Comparison of ENCODE assay signal across 21 mouse cellular contexts in genomic region chr8:71560071-71560470, GRCm38 (mm10). TPM values are rescaled to one million over a fixed set of nuclear protein-coding genes. Genes with fewer than 3 reads are reported as not detected.
"Had no signal": no experiment of that assay in that cellular context is flagged by ENCODE, and none has a peak within 500 bp of the region (broad histone marks: within the 10 kb centered on the region; RNA-seq: fewer than 3 reads in every experiment).

No protein-coding gene starts in this region.

- H3K9ac ChIP-seq: lung, embryonic 15.5 days; neural tube, embryonic 13.5 days; neural tube, embryonic 15.5 days had no signal

- H3K27ac ChIP-seq: lung, embryonic 15.5 days; macrophage; neural tube, embryonic 13.5 days; neural tube, embryonic 15.5 days had no signal

- ATAC-seq: lung, postnatal 0 days; midbrain, embryonic 16.5 days had no signal

- H3K4me2 ChIP-seq: midbrain, embryonic 11.5 days; neural tube, embryonic 13.5 days; neural tube, embryonic 15.5 days had no signal

- H3K36me3 ChIP-seq: lung, embryonic 15.5 days; neural tube, embryonic 13.5 days; neural tube, embryonic 15.5 days had no signal

- H3K9me3 ChIP-seq: neural tube, embryonic 13.5 days; neural tube, embryonic 15.5 days had no signal

- H3K4me3 ChIP-seq: lung, embryonic 15.5 days; myocyte; neural tube, embryonic 13.5 days; neural tube, embryonic 15.5 days had no signal

- DNase-seq: lung, adult 2 months; lung, postnatal 14 days; lung, postnatal 36 days; midbrain, embryonic 14.5 days; right cerebral cortex, postnatal 14 days; thymus, adult 18-20 months; thymus, postnatal 14 days; thymus, postnatal 36 days had no signal

RNA-seq across cellular contexts. Expression of gene Tmem221, which starts 1.4 kb away (rescaled TPM):
- total RNA-seq: megakaryocyte progenitor cell, adult 5-6 weeks had no signal
- polyA plus RNA-seq: midbrain, embryonic 14.5 days; midbrain, embryonic 16.5 days; neural tube, embryonic 11.5 days; neural tube, embryonic 13.5 days had no signal

RNA-seq across cellular contexts. Expression of gene Nxnl1, which starts 6.3 kb away (rescaled TPM):
- total RNA-seq: megakaryocyte progenitor cell, adult 5-6 weeks had no signal
- polyA plus RNA-seq: liver, embryonic 16.5 days; lung, adult 2 months; lung, embryonic 15.5 days; macrophage; midbrain, embryonic 11.5 days; midbrain, embryonic 14.5 days; midbrain, embryonic 16.5 days; neural tube, embryonic 11.5 days; neural tube, embryonic 13.5 days; neural tube, embryonic 15.5 days; spleen, adult 2 months; stomach, embryonic 14.5 days had no signal
